16 mouse cellular contexts compared by ENCODE assay signal in genomic region chr8:71927779-71928178, GRCm38 (mm10).
"Had no signal": no experiment of that assay in that cellular context is flagged by ENCODE, and none has a peak within 500 bp of the region (broad histone marks: within the 10 kb centered on the region; RNA-seq: fewer than 3 reads in every experiment).

No protein-coding gene starts in this region.

- ATAC-seq: inflammation-experienced regulatory T-cells, adult 6 months; intestine, postnatal 0 days had no signal

- H3K4me3 ChIP-seq: limb, embryonic 10.5 days; liver, embryonic 15.5 days; lung, embryonic 15.5 days; midbrain, embryonic 10.5 days; neural tube, embryonic 12.5 days had no signal

- H3K9ac ChIP-seq: liver, embryonic 15.5 days; lung, embryonic 15.5 days; neural tube, embryonic 12.5 days had no signal

- H3K27me3 ChIP-seq: liver, embryonic 15.5 days; lung, embryonic 15.5 days; neural tube, embryonic 12.5 days had no signal

- H3K4me1 ChIP-seq: limb, embryonic 10.5 days; neural tube, embryonic 12.5 days had no signal

- H3K4me2 ChIP-seq: liver, embryonic 15.5 days; lung, embryonic 15.5 days; neural tube, embryonic 12.5 days had no signal

- DNase-seq: kidney, adult 8-10 months; kidney, postnatal 25 days; lung, postnatal 14 days; midbrain, embryonic 14.5 days; retina, postnatal 1 day; right cerebral cortex, postnatal 4 days; spleen, adult 18-20 months; thymus, adult 18-20 months; thymus, postnatal 14 days had no signal

- H3K9me3 ChIP-seq: liver, embryonic 15.5 days; lung, embryonic 15.5 days had no signal

- H3K27ac ChIP-seq: limb, embryonic 10.5 days; liver, embryonic 15.5 days; lung, embryonic 15.5 days; midbrain, embryonic 10.5 days; neural tube, embryonic 12.5 days had no signal
